Mouse (Mus musculus) adrenal gland, postnatal 0 days (tissue): ENCODE measurements around the gene Cemip2. TPM values are rescaled to one million over a fixed set of nuclear protein-coding genes. Genes with fewer than 3 reads are reported as not detected.

Source experiments
- polyA plus RNA-seq: library from polyadenylated mRNA; unstranded; fragments of >200 nt; fragmentation: Nextera tagmentation; extraction: Ambion mirVana; gene quantifications from 2 replicates; pipeline ENCODE4 v1.2.1, GENCODE M21; 2015

Gene Cemip2
- polyA plus RNA-seq = 6.9 and 11.9 TPM in 2 replicates

GRCm38 (mm10) chr19:21778147-21778917 is at the start of gene Cemip2:
Gene Cemip2 (plus strand): TSS chr19:21778342.

Other genes starting within 250 kb of the Cemip2 start
- gene 1110059E24Rik, start 125.4 kb upstream of the Cemip2 start, polyA plus RNA-seq = 63.0 and 74.2 TPM in 2 replicates
- 31.9 and 52.2 TPM in 2 replicates for gene Abhd17b, start 125.2 kb upstream of the Cemip2 start, polyA plus RNA-seq